Mouse (Mus musculus): Measurements from ENCODE around the gene Cmip.

The Cmip gene

GRCm38 (mm10) chr8:117378625-117379024, 121.8 kb downstream of the Cmip start:
- TF ChIP-seq GATA4 (IDR thresholded peaks at IDR 0.05; ENCODE audit: insufficient replicate concordance, low read length) = no peak

DNA sequence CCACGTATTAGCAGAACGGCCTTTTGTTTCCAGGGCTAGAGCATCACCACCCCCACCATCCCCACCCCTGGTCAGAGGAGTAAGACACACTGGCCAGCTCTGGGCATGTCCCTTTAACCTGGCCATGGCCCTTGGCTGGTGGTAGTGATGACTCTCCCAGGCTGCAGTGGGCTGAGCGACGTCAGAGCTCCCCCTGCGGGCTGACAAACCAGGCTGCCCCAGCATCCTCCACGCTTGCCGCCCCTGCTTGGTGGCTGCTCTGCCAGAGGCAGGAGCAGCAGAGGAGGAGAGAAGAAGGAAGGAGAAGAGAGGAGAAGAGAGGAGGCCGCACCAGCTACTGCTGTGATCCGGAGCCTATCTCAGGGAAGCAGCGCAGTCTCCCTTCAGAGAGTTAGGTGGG, 122.3 kb downstream of the Cmip start:
- TF ChIP-seq GATA4 (IDR thresholded peaks at IDR 0.05; ENCODE audit: insufficient replicate concordance, low read length) = no peak

DNA sequence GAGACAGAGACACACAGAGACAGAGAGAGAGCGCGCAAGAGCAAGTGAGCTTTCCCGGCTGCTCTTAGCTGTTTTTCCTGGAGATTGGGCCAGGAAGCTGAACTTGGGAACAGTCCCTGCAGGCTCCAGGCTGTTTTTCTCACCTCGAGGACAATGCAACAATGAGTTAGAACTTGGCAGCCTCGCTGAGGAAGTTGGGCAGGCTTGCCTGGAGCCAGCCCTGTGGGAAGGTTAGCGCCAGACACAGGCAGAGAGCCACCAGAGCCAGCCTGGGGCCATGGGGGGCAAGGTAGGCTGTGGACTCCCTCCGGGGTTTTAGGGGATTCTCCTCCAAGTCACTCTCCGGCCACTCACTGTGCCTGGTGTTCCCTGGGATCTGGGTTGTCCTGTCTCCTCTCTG, 123.9 kb downstream of the Cmip start:
- peak; percentile 51; the same call in 1 of the 2 replicates for TF ChIP-seq GATA4 (IDR thresholded peaks at IDR 0.05; ENCODE audit: insufficient replicate concordance, low read length)

DNA sequence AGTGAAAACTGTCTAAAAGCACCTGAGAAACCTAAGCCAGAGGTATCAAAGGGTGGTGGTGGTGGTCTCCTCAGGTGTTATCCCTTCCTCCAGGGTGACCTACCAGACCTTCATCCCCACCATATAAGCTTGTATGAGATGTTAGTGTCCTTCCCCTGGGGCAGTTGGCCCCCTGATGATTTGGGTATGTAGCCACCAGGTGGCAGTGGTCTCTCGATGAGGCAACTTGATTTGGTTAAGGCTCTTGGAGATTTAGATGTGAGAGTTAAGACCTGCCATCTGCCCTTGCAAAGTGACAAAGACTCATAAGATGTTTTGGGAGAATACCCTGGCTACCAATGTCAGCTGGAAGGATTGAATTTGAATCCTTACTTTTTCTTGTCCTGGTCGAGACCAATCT, 129.3 kb downstream of the Cmip start:
- TF ChIP-seq GATA4 (IDR thresholded peaks at IDR 0.05; ENCODE audit: insufficient replicate concordance, low read length) = no peak

DNA sequence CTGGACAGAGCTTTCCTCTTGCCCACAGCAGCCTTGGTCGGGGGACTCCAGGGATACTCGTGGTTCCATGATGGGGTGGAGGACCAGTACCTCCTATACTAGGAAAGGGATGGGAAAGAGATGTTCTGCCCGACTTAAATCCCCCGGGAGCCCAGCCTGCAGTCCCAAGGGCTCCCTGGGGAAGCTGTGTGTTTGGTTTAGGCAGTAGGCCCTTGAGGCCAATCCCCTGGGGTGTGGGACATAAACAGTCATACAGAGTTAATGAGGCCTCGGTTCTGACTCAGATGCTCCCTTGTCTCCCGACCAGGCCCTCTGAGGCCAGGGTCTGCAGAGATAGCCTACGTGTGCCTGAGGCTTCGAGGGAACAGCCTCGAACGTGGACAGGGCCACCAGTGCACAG, 130.8 kb downstream of the Cmip start:
- no peak for TF ChIP-seq GATA4 (IDR thresholded peaks at IDR 0.05; ENCODE audit: insufficient replicate concordance, low read length)

DNA sequence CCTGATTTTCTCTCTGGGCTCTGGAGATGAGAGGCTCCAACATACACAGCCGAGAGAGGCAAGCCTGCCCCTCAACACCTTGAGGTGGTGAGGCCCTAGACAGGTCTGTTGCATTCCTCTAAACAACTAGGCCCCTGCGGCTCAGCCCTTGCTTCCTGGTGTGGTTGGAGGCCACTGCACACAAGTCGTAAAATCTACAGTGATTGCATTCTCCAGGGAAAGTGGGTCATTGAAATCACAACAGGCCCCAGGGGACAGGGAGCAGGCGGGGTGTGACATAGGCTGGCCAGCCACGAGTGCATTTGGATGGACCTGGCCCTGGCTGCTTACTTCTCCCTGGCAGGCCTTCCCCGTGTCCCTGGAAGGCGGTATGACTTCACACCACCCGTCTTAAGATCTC, 131.5 kb downstream of the Cmip start:
- TF ChIP-seq GATA4 (IDR thresholded peaks at IDR 0.05; ENCODE audit: insufficient replicate concordance, low read length) = no peak

GRCm38 (mm10) chr8:117393853-117394252, 137.0 kb downstream of the Cmip start:
- no peak for TF ChIP-seq GATA4 (IDR thresholded peaks at IDR 0.05; ENCODE audit: insufficient replicate concordance, low read length)

GRCm38 (mm10) chr8:117395055-117395454, 138.2 kb downstream of the Cmip start:
- TF ChIP-seq GATA4 (IDR thresholded peaks at IDR 0.05; ENCODE audit: insufficient replicate concordance, low read length) = no peak

DNA sequence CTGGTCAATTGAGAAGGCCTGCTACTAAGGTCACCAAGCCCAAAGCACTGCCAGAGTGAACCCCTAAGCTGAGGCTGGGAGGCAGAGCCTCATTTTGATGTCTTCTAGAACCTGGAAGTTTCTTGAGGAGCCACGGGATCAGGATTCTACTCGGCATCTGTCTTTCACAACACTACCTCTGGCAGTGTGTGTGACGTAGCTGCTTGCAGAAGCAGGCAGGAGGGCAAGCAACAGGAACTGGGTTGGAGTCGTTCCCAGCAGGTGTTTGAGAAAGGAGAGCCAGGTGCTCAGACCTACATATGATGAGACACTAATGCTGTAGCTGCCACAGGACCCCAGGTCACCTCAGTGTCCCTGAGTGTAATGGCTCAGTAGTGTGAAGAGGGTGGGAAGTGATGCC, 140.0 kb downstream of the Cmip start:
- no peak for TF ChIP-seq GATA4 (IDR thresholded peaks at IDR 0.05; ENCODE audit: insufficient replicate concordance, low read length)

DNA sequence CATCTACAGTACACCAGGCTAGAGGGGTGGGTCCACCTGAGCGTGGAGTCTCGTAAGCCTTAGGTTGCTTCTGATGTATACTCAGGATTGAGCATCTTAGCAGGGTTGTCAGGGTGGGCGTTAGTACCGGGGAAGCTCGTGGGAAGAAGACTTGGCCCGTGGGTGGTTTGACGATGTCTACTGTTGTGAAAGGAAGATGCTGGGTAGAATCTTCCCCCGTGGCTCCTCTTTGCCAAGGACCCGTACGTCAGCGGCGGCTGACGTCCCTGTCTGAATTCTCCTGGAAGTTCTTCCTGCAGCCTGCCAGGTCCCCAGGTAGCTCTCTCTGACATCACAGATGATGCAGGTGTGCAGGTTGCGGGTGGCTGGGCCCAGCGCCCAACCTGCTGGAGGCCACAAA, 140.9 kb downstream of the Cmip start:
- no peak for TF ChIP-seq GATA4 (IDR thresholded peaks at IDR 0.05; ENCODE audit: insufficient replicate concordance, low read length)

- TF ChIP-seq GATA4 (IDR thresholded peaks at IDR 0.05; ENCODE audit: insufficient replicate concordance, low read length) = no peak
Observed at GRCm38 (mm10) chr8:117399229-117399628, 142.4 kb downstream of the Cmip start.

- TF ChIP-seq GATA4 (IDR thresholded peaks at IDR 0.05; ENCODE audit: insufficient replicate concordance, low read length) = no peak
Observed at GRCm38 (mm10) chr8:117400820-117401219, 144.0 kb downstream of the Cmip start.

- no peak for TF ChIP-seq GATA4 (IDR thresholded peaks at IDR 0.05; ENCODE audit: insufficient replicate concordance, low read length)
Observed at GRCm38 (mm10) chr8:117401880-117402279, 145.0 kb downstream of the Cmip start.

GRCm38 (mm10) chr8:117402911-117403704, 146.2 kb downstream of the Cmip start:
- no peak for TF ChIP-seq GATA4 (IDR thresholded peaks at IDR 0.05; ENCODE audit: insufficient replicate concordance, low read length)

DNA sequence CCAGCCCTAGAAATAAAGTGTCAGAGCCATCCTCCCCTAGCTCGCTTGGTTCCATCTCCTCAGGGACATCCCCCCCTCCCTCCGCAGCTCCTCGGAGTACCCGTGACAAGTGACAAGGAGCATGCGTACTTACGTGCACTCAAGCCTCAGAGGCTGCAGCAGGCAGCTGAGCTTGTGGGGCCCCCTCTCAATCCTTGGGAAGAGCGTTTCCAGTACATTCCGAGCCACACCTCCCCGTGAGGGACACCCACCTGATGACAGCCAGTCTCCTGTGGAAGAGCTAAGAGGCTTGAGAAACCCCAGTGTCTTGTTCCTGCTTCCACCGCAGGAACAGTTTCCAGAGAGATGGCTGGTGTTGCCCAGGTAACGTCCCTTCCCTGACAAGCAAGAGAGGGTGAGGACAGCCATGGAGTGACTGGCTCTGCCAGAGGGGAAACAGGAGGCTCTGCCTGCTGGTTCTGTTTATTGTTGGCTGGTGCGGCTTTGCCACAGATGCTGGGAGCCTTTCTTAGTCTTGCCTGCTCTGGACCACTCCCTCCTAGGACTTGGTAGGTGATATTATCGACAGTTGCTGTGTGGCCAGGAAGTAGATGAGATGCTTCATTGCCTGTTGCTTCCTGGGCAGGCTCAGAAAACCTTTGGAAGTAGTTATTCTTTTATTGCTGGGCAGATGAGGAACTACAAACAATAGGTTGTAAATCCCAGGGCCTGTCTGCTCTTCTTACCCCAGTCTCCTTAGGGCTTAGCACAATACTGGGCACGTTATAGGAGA, 147.0 kb downstream of the Cmip start:
- TF ChIP-seq GATA4 (IDR thresholded peaks at IDR 0.05; ENCODE audit: insufficient replicate concordance, low read length) = no peak

DNA sequence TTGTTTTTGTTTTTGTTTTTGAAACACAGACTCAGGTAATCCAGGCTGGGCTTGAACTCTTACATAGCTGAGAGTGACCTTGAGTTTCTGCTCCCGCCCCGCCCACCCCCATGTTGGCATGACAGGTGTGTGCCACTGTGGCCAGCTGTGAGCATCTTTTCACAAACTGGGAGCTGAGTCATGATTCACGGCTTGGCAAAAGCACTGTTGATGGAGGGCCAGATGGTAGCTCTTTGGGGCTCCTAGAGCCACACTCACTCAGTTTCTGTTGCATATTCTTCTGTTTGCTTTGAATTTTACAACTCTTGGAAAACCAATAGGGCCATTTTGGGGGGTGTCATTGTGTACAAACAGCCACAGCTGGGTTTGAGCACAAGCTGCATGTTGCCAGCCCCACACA, 149.2 kb downstream of the Cmip start:
- no peak for TF ChIP-seq GATA4 (IDR thresholded peaks at IDR 0.05; ENCODE audit: insufficient replicate concordance, low read length)
